Mouse (Mus musculus) MEL (cell line): ENCODE data around the gene Dcaf4. TPM values are rescaled to one million over a fixed set of nuclear protein-coding genes. Genes with fewer than 3 reads are reported as not detected.

Experiments
- DNase-seq: peaks from one replicate; pipeline ENCODE4 v3.0.0; 2011; ENCODE audit warnings: low read depth, low spot score
- H3K27ac ChIP-seq: 2 replicates; pipeline ENCODE4 v1.5.1; 2012; ENCODE audit warnings: low read depth, mild to moderate bottlenecking, control low read depth, low read length, moderate library complexity; ENCODE audit not compliant: control insufficient read depth
- H3K27me3 ChIP-seq, 2 experiments: fragments of 150-350 bp in 1 of 2; sonication (generic) in 1 of 2; 2 replicates each; pipeline ENCODE4 v1.6.1; 2012; ENCODE audit warnings: low read length in 2 of 2, mild to moderate bottlenecking in 2 of 2, improper control_type of control experiment in 1 of 2, moderate library complexity in 1 of 2; ENCODE audit not compliant: insufficient read depth in 2 of 2, control insufficient read depth in 1 of 2
- H3K36me3 ChIP-seq, 2 experiments: 2 replicates each; pipeline ENCODE4 v1.6.1; 2012 to 2014; ENCODE audit warnings: low read length in 2 of 2, improper control_type of control experiment in 1 of 2, inconsistent platforms in 1 of 2, mild to moderate bottlenecking in 1 of 2; ENCODE audit not compliant: insufficient read depth in 2 of 2, control insufficient read depth in 1 of 2
- H3K4me1 ChIP-seq, 2 experiments: fragments of 150-350 bp in 1 of 2; sonication (generic) in 1 of 2; 2 replicates each; pipeline ENCODE4 v1.6.1; 2012; ENCODE audit warnings: low read length in 2 of 2, improper control_type of control experiment in 1 of 2, mild to moderate bottlenecking in 1 of 2; ENCODE audit not compliant: insufficient read depth in 2 of 2, control insufficient read depth in 1 of 2
- H3K4me3 ChIP-seq, 2 experiments: fragments of 150-350 bp in 1 of 2; sonication (generic) in 1 of 2; 2 replicates each; pipeline ENCODE4 v1.5.1; 2012; ENCODE audit warnings: low read depth in 2 of 2, low read length in 2 of 2, mild to moderate bottlenecking in 2 of 2, moderate library complexity in 2 of 2, control low read depth in 1 of 2, improper control_type of control experiment in 1 of 2; ENCODE audit not compliant: control insufficient read depth in 1 of 2, insufficient read depth in 1 of 2
- H3K79me2 ChIP-seq: 2 replicates; pipeline ENCODE4 v1.6.1; 2012; ENCODE audit warnings: mild to moderate bottlenecking, low read length, moderate library complexity; ENCODE audit not compliant: control insufficient read depth, poor library complexity, insufficient read depth
- H3K9ac ChIP-seq: 2 replicates; pipeline ENCODE4 v1.6.1; 2012; ENCODE audit warnings: low read depth, mild to moderate bottlenecking, control low read depth, low read length, moderate library complexity; ENCODE audit not compliant: control insufficient read depth, poor library complexity, severe bottlenecking
- H3K9me3 ChIP-seq: fragments of 150-350 bp; sonication (generic); replicated peaks from 2 replicates; pipeline ENCODE4 v1.6.1; 2012; ENCODE audit warnings: mild to moderate bottlenecking, low read length, improper control_type of control experiment, moderate library complexity; ENCODE audit not compliant: insufficient read depth
- BHLHE40 ChIP-seq: IDR thresholded peaks from 2 replicates; pipeline ENCODE4 v1.6.1; 2012; ENCODE audit warnings: low read depth, mild to moderate bottlenecking, inconsistent platforms, low read length, improper control_type of control experiment, borderline replicate concordance
- CHD1 ChIP-seq: IDR thresholded peaks from 2 replicates; pipeline ENCODE4 v1.6.1; 2012; ENCODE audit warnings: low read depth, mild to moderate bottlenecking, inconsistent platforms, low read length, improper control_type of control experiment
- CHD2 ChIP-seq: IDR thresholded peaks from 2 replicates; pipeline ENCODE4 v1.6.1; 2011; ENCODE audit warnings: low read length, improper control_type of control experiment
- CTCF ChIP-seq, 3 experiments: IDR thresholded peaks in 2 of 3; conservative IDR thresholded peaks in 1 of 3; 2 replicates each; pipeline ENCODE4 v1.5.1; 2011 to 2012; ENCODE audit warnings: low read length in 3 of 3, low read depth in 2 of 3, mild to moderate bottlenecking in 2 of 3, improper control_type of control experiment in 1 of 3, inconsistent platforms in 1 of 3, mixed read lengths in 1 of 3, moderate library complexity in 1 of 3; ENCODE audit not compliant: control insufficient read depth in 1 of 3, insufficient read depth in 1 of 3, poor library complexity in 1 of 3, severe bottlenecking in 1 of 3
- E2F4 ChIP-seq: IDR thresholded peaks from 2 replicates; pipeline ENCODE4 v1.6.1; 2011; ENCODE audit warnings: low read depth, low read length, improper control_type of control experiment, borderline replicate concordance
- EP300 ChIP-seq, 2 experiments: IDR thresholded peaks; 2 replicates each; pipeline ENCODE4 v1.6.1; 2011; ENCODE audit warnings: improper control_type of control experiment in 2 of 2, low read length in 2 of 2, low read depth in 1 of 2, mild to moderate bottlenecking in 1 of 2
- ETS1 ChIP-seq: IDR thresholded peaks from 2 replicates; pipeline ENCODE4 v1.6.1; 2012; ENCODE audit warnings: low read depth, mild to moderate bottlenecking, inconsistent platforms, low read length, improper control_type of control experiment, moderate library complexity
- GATA1 ChIP-seq: IDR thresholded peaks from 2 replicates; pipeline ENCODE4 v1.6.1; 2011; ENCODE audit warnings: low read depth, low read length, improper control_type of control experiment
- HCFC1 ChIP-seq: IDR thresholded peaks from 2 replicates; pipeline ENCODE4 v1.6.1; 2012; ENCODE audit warnings: low read depth, mild to moderate bottlenecking, inconsistent platforms, low read length, improper control_type of control experiment, moderate library complexity
- JUND ChIP-seq: IDR thresholded peaks from 2 replicates; pipeline ENCODE4 v1.6.1; 2011; ENCODE audit warnings: low read depth, mild to moderate bottlenecking, improper control_type of control experiment, low read length
- KAT2A ChIP-seq: conservative IDR thresholded peaks from 2 replicates; pipeline ENCODE4 v1.6.1; 2012; ENCODE audit warnings: low read depth, low read length, improper control_type of control experiment, inconsistent platforms
- MAX ChIP-seq: IDR thresholded peaks from 2 replicates; pipeline ENCODE4 v1.6.1; 2011; ENCODE audit warnings: low read length, improper control_type of control experiment
- MEF2A ChIP-seq: IDR thresholded peaks from 2 replicates; pipeline ENCODE4 v1.6.1; 2014; ENCODE audit warnings: low read depth, mild to moderate bottlenecking, inconsistent platforms, low read length, improper control_type of control experiment; ENCODE audit not compliant: poor library complexity, insufficient replicate concordance, severe bottlenecking; ENCODE audit errors: extremely low read depth
- MYC ChIP-seq: IDR thresholded peaks from 2 replicates; pipeline ENCODE4 v1.6.1; 2011; ENCODE audit warnings: low read depth, mild to moderate bottlenecking, low read length, improper control_type of control experiment, moderate library complexity
- NELFE ChIP-seq: IDR thresholded peaks from 2 replicates; pipeline ENCODE4 v1.6.1; 2011; ENCODE audit warnings: low read depth, low read length, improper control_type of control experiment
- POLR2A ChIP-seq, 2 experiments: IDR thresholded peaks; 2 replicates each; pipeline ENCODE4 v1.6.1; 2011 to 2012; ENCODE audit warnings: low read length in 2 of 2, mild to moderate bottlenecking in 2 of 2, control low read depth in 1 of 2, improper control_type of control experiment in 1 of 2, low read depth in 1 of 2, moderate library complexity in 1 of 2; ENCODE audit not compliant: control insufficient read depth in 1 of 2, insufficient read depth in 1 of 2, poor library complexity in 1 of 2
- POLR2AphosphoS2 ChIP-seq: IDR thresholded peaks from 2 replicates; pipeline ENCODE4 v1.6.1; 2011; ENCODE audit warnings: low read length, improper control_type of control experiment
- RAD21 ChIP-seq: IDR thresholded peaks from 2 replicates; pipeline ENCODE4 v1.6.1; 2011; ENCODE audit warnings: mild to moderate bottlenecking, low read depth, low read length, improper control_type of control experiment
- SIN3A ChIP-seq: IDR thresholded peaks from 2 replicates; pipeline ENCODE4 v1.6.1; 2012; ENCODE audit warnings: low read length, improper control_type of control experiment, inconsistent platforms
- SMC3 ChIP-seq: IDR thresholded peaks from 2 replicates; pipeline ENCODE4 v1.6.1; 2011; ENCODE audit warnings: low read depth, low read length, improper control_type of control experiment
- UBTF ChIP-seq: IDR thresholded peaks from 2 replicates; pipeline ENCODE4 v1.6.1; 2012; ENCODE audit warnings: low read depth, mild to moderate bottlenecking, inconsistent platforms, low read length, improper control_type of control experiment, moderate library complexity, borderline replicate concordance; ENCODE audit not compliant: insufficient read depth
- USF1 ChIP-seq: IDR thresholded peaks from 2 replicates; pipeline ENCODE4 v1.6.1; 2014; ENCODE audit warnings: low read depth, mild to moderate bottlenecking, inconsistent platforms, low read length, improper control_type of control experiment, moderate library complexity
- USF2 ChIP-seq, 2 experiments: IDR thresholded peaks; 2 replicates each; pipeline ENCODE4 v1.6.1; 2011 to 2012; ENCODE audit warnings: improper control_type of control experiment in 2 of 2, low read length in 2 of 2, borderline replicate concordance in 1 of 2, inconsistent platforms in 1 of 2, low read depth in 1 of 2, mild to moderate bottlenecking in 1 of 2; ENCODE audit not compliant: insufficient read depth in 1 of 2
- polyA plus RNA-seq, 2 experiments: library from polyadenylated mRNA; stranded (reverse) in 1 of 2; unstranded in 1 of 2; fragments of >175 nt in 1 of 2; fragments of >200 nt in 1 of 2; gene quantifications; 2 replicates each; pipeline versions ENCODE4 v1.2.1 to v1.2.4; 2012; ENCODE audit warnings: low replicate concordance in 2 of 2, low read depth in 1 of 2; ENCODE audit not compliant: insufficient read length in 2 of 2, insufficient read depth in 1 of 2, missing spikeins in 1 of 2
- total RNA-seq: library from RNA; depleted of rRNA; stranded (reverse); fragments of 300-350 nt; gene quantifications from 2 replicates; pipeline ENCODE4 v1.2.3, GENCODE M21; 2012

The Dcaf4 gene
- total and polyA plus RNA-seq, 3 experiments = 25.7 to 35.9 TPM; not detected in 1

- H3K27ac ChIP-seq = no peak overlapping the region
- no peak for TF ChIP-seq MAX
- TF ChIP-seq E2F4 = no peak
- TF ChIP-seq ETS1 = no peak
- TF ChIP-seq JUND = no peak
- no peak for TF ChIP-seq KAT2A
- no peak for TF ChIP-seq POLR2AphosphoS2
- TF ChIP-seq BHLHE40 = no peak
- TF ChIP-seq CTCF (IDR thresholded peaks at IDR 0.05 in 2 of 3, conservative IDR thresholded peaks at IDR 0.05 in 1 of 3; ENCODE audit: control insufficient read depth in 1 of 3, insufficient read depth in 1 of 3, low read depth in 2 of 3, low read length in 3 of 3, poor library complexity in 1 of 3, severe bottlenecking in 1 of 3) = no peak
- TF ChIP-seq SMC3 = no peak
- TF ChIP-seq NELFE = no peak
- no peak for TF ChIP-seq CHD1
- no peak for TF ChIP-seq SIN3A
- TF ChIP-seq UBTF = no peak
- TF ChIP-seq USF1 = no peak
- no peak for TF ChIP-seq CHD2
- TF ChIP-seq GATA1 = no peak
- no peak for TF ChIP-seq HCFC1
- TF ChIP-seq MEF2A = no peak
- no peak for DNase-seq
- no peaks in the 10 kb centered on the region for H3K9me3 ChIP-seq
- no peaks in the 10 kb centered on the region; a peak in 1 of 4 replicates for H3K36me3 ChIP-seq
- no peaks in the 10 kb centered on the region for H3K79me2 ChIP-seq
- no peaks in the 10 kb centered on the region for H3K4me1 ChIP-seq
- no peak overlapping the region for H3K9ac ChIP-seq
- no peak overlapping the region for H3K4me3 ChIP-seq
- no peaks in the 10 kb centered on the region for H3K27me3 ChIP-seq
Measured at GRCm38 (mm10) chr12:83535428-83535827, 15.2 kb downstream of the Dcaf4 start.

DNA sequence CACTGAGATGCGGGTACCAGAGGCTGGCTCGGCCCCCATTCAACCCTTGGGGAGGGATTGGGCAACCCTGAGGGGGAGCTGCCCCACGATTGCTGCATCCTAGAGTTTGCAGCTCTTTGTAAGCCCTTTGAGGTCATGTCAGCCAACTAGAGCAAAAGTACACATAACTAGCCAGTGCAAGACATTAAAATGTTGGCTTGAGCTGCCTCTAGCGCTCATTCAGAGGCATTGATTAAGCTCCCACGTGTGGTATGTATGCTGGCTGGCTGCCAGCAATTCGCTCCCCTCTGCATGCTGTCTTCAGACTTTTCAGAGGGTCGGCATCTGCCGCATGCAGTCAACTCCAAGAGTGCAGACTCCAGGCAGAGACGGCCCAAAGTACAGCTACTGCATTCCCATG is 15.8 kb downstream of the Dcaf4 start:
- TF ChIP-seq POLR2AphosphoS2 (no peak), SMC3 (no peak), RAD21 (no peak), USF1 (no peak), POLR2A (IDR thresholded peaks at IDR 0.05; ENCODE audit: control insufficient read depth in 1 of 2, insufficient read depth in 1 of 2, low read depth in 1 of 2, low read length in 2 of 2, poor library complexity in 1 of 2) (no peak), EP300 (IDR thresholded peaks at IDR 0.05; ENCODE audit: low read depth in 1 of 2, low read length in 2 of 2) (no peak), USF2 (IDR thresholded peaks at IDR 0.05; ENCODE audit: borderline replicate concordance in 1 of 2, insufficient read depth in 1 of 2, low read depth in 1 of 2, low read length in 2 of 2) (no peak), CHD1 (no peak), MYC (no peak)
- no peak overlapping the region for H3K4me3 ChIP-seq
- no peaks in the 10 kb centered on the region for H3K4me1 ChIP-seq
- H3K27me3 ChIP-seq = no peaks in the 10 kb centered on the region
- H3K36me3 ChIP-seq = no peaks in the 10 kb centered on the region; a peak in 1 of 4 replicates
- DNase-seq = no peak
- H3K9ac ChIP-seq = no peak overlapping the region
- no peak overlapping the region for H3K27ac ChIP-seq
- no peaks in the 10 kb centered on the region for H3K79me2 ChIP-seq
- H3K9me3 ChIP-seq = no peaks in the 10 kb centered on the region
